Mouse (Mus musculus) stomach, postnatal 0 days (tissue): ENCODE measurements at regions not wholly inside any gene's neighbourhood (a gene's known extent, or its start where the extent isn't known, plus 50 kb on each side); places are given as distances from the start of the nearest gene placed in this dataset.

ENCODE experiments used
- ATAC-seq: fragments of 200-750 bp; cut with Nextera tagmentation; 2 replicates; pipeline ENCODE4 v1.8.0; 2017; ENCODE audit not compliant: low FRiP score, low TSS enrichment
- DNase-seq: peaks from one replicate; pipeline ENCODE4 v3.0.0-alpha.2; 2016; ENCODE audit warnings: low spot score
- H3K27ac ChIP-seq: fragments of 300-500 bp; sonication (generic); replicated peaks from 2 replicates; pipeline ENCODE4 v1.5.1; 2014; ENCODE audit warnings: mild to moderate bottlenecking, control low read depth
- H3K27me3 ChIP-seq: fragments of 300-500 bp; sonication (generic); 2 replicates; pipeline ENCODE4 v1.6.1; 2014; ENCODE audit warnings: low read length; ENCODE audit not compliant: control insufficient read depth, insufficient read depth
- H3K36me3 ChIP-seq: fragments of 300-500 bp; sonication (generic); 2 replicates; pipeline ENCODE4 v1.6.1; 2014; ENCODE audit warnings: low read length, mixed read lengths; ENCODE audit not compliant: control insufficient read depth, insufficient read depth
- H3K4me1 ChIP-seq: fragments of 300-500 bp; sonication (generic); replicated peaks from 2 replicates; pipeline ENCODE4 v1.6.1; 2014; ENCODE audit warnings: antibody characterized with exemption; ENCODE audit not compliant: control insufficient read depth, insufficient read depth
- H3K4me2 ChIP-seq: fragments of 300-500 bp; sonication (generic); replicated peaks from 2 replicates; pipeline ENCODE4 v1.6.1; 2014; ENCODE audit warnings: low read depth, mild to moderate bottlenecking, control low read depth, moderate library complexity
- H3K4me3 ChIP-seq: fragments of 300-500 bp; sonication (generic); 2 replicates; pipeline ENCODE4 v1.5.1; 2014; ENCODE audit warnings: low read depth, low read length, control low read depth
- H3K9ac ChIP-seq: fragments of 300-500 bp; sonication (generic); 2 replicates; pipeline ENCODE4 v1.6.1; 2014; ENCODE audit warnings: mild to moderate bottlenecking, low read length, control low read depth, mixed read lengths
- H3K9me3 ChIP-seq: fragments of 300-500 bp; sonication (generic); 2 replicates; pipeline ENCODE4 v1.6.1; 2016; ENCODE audit warnings: low read length; ENCODE audit not compliant: control insufficient read depth
- CTCF ChIP-seq: IDR thresholded peaks from 2 replicates; pipeline ENCODE4 v1.5.1; 2016; ENCODE audit warnings: antibody characterized with exemption, low read depth, mild to moderate bottlenecking, moderate library complexity
- EP300 ChIP-seq: optimal IDR thresholded peaks from 2 replicates; pipeline ENCODE3; 2016; ENCODE audit warnings: antibody characterized with exemption
- WGBS: fragments of 180-500 bp; shearing (Covaris S2); extraction: QIAGEN DNeasy Blood & Tissue Kit; methylation state at CpG from one replicate; pipeline ENCODE4 v1.1.7; 2014; 5-methylcytosine and 5-hydroxymethylcytosine counted together

DNA sequence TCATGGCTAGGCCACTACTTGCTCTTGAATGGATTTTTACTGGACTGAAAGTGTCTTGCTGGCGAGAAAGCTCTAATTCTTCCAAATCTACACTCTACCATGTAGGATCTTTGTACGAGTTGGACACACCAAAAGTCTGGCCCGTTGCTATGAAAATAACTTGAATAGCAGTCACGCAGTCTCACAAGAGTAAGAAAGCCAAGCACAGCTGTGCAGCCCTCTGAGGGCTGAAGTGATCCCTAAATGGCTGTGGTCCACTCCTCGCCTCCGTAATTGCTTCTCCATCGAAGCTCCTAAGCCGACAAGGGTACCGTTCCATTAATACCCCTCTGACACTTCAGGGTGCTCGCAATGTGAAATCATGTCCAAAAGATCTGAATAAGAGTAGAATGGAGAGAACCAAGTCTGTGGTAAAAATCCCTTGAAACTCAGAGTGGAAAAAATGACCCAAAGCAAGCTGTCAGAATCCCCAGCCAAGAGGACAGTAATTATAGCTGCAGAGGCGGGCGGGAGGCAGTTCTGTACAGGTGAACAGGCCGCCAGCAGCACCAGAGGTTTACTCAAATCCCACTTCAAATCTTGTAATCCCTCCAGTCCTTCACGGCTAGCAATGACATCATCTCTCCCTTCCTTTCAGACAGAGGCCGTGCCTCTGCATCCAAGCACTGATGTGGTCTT is 66.1 kb downstream of the Tmem30b start:
- H3K27ac ChIP-seq = no peak overlapping the region
- H3K4me2 ChIP-seq = no peak overlapping the region
- H3K9ac ChIP-seq = no peak overlapping the region
- WGBS = 70% methylated on average over 15 of the region's 15 CpGs
- ATAC-seq (no peak), DNase-seq (no peak)
- H3K27me3 ChIP-seq = no peaks in the 10 kb centered on the region
- TF ChIP-seq CTCF = no peak
- TF ChIP-seq EP300 = no peak
- H3K4me3 ChIP-seq = no peak overlapping the region
- no peaks in the 10 kb centered on the region for H3K36me3 ChIP-seq
- H3K4me1 ChIP-seq = no peaks in the 10 kb centered on the region
- no peaks in the 10 kb centered on the region for H3K9me3 ChIP-seq

DNA sequence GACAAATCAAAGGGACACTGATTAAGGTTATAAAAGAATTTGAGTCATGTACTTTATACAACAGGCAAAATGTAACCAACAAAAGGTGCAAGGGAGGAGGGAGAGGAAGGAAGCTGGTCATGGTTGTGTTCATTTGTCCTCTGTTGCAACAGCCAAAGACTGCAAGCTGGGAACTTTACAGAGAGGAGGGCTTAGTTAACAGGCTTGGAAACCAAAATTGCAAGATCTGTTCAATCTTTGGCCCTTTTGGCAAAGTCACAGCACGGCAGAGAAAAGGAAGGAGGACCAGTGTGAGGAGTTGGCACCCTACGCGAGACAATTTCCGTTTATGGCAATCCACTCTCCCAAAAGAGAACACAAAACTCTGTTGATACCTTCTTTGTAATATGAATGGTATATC is 67.6 kb downstream of the Tmem30b start:
- no peaks in the 10 kb centered on the region for H3K36me3 ChIP-seq
- 81% methylated on average over 4 of the region's 4 CpGs for WGBS
- no peak overlapping the region for H3K9ac ChIP-seq
- no peaks in the 10 kb centered on the region for H3K27me3 ChIP-seq
- DNase-seq (no peak), ATAC-seq (no peak)
- no peak for TF ChIP-seq EP300
- TF ChIP-seq CTCF = no peak
- no peaks in the 10 kb centered on the region for H3K9me3 ChIP-seq
- no peak overlapping the region for H3K4me2 ChIP-seq
- H3K4me1 ChIP-seq = no peaks in the 10 kb centered on the region
- no peak overlapping the region for H3K27ac ChIP-seq
- H3K4me3 ChIP-seq = no peak overlapping the region

DNA sequence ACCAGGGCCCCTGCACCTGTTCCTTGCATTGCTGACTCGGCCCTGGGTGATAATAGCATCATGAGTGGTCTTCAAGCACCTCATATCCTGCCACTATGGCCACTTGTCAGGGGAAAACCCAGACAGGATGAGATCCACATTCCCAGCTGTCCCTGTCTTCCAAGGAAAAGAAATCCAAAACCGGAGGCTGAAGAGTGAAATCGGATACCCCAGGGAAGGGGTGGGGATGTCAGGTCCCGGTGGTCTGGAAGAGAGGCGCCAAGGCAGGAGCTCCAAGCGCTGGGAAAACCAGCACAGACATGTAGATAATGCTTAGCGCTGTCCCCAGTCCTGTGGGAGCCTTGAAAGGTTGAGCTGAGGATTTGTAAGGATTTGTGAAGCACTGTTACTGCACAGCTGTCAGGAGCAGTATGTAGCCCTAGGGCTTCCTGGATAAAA is 69.8 kb downstream of the Tmem30b start:
- H3K9me3 ChIP-seq = no peaks in the 10 kb centered on the region
- no peak overlapping the region for H3K27ac ChIP-seq
- no peak for TF ChIP-seq CTCF
- no peak for TF ChIP-seq EP300
- no peak overlapping the region for H3K9ac ChIP-seq
- no peak overlapping the region for H3K4me2 ChIP-seq
- ATAC-seq (no peak), DNase-seq (no peak)
- 5% methylated on average over 7 of the region's 7 CpGs for WGBS
- H3K4me3 ChIP-seq = no peak overlapping the region
- H3K4me1 ChIP-seq = no peaks in the 10 kb centered on the region
- no peaks in the 10 kb centered on the region for H3K27me3 ChIP-seq
- no peaks in the 10 kb centered on the region for H3K36me3 ChIP-seq

DNA sequence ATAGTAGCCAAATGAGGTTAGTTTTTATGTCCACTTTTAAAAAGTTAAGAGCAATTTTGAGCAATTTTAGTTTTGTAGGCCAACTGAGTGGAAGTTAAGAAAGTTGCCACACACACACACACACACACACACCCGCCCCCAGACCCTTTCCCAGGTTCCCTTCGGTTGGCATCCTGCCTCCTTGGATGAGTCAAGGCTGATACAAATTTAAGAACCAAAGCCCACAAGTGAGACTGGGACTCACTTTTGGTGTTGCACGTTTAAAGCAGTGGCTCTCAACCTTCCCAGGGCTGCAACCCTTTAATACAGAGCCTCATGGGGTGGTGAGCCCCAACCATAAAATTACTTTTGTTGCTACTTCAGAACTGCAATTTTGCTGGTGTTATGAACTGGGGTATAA is 70.4 kb downstream of the Tmem30b start:
- Histone ChIP-seq H3K36me3 (no peaks in the 10 kb centered on the region), H3K27ac (no peak overlapping the region), H3K9ac (no peak overlapping the region), H3K4me2 (no peak overlapping the region), H3K4me3 (no peak overlapping the region), H3K9me3 (no peaks in the 10 kb centered on the region), H3K4me1 (no peaks in the 10 kb centered on the region), H3K27me3 (no peaks in the 10 kb centered on the region)
- TF ChIP-seq EP300 (no peak), CTCF (no peak)
- ATAC-seq (no peak), DNase-seq (no peak)
- 58% methylated on average over 3 of the region's 3 CpGs for WGBS

DNA sequence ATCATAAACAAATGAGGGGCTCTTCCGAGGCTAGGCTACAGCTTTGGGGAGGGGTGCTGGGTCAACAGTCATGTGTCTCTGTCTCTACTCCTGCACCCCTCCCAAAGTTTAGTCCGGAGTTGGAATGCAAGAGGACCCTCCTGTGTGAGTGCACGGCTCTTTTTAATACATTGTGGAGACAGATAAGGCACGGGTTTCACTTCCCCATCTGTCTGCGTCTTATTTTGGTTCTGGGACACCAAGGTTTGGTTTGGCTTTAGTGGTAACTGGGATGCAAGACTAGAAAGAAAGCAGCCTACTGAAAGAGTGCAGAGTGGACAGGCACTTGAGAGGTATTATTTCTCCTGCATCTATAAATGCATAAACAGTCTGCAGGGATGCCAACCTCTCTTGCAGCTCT is 71.2 kb downstream of the Tmem30b start:
- Histone ChIP-seq H3K9ac (no peak overlapping the region), H3K9me3 (no peaks in the 10 kb centered on the region), H3K4me3 (no peak overlapping the region), H3K36me3 (no peaks in the 10 kb centered on the region), H3K4me1 (no peaks in the 10 kb centered on the region), H3K27me3 (no peaks in the 10 kb centered on the region), H3K4me2 (no peak overlapping the region), H3K27ac (no peak overlapping the region)
- WGBS = 51% methylated on average over 5 of the region's 5 CpGs
- no peak for ATAC-seq
- no peak for TF ChIP-seq CTCF
- no peak for TF ChIP-seq EP300
- DNase-seq = no peak

DNA sequence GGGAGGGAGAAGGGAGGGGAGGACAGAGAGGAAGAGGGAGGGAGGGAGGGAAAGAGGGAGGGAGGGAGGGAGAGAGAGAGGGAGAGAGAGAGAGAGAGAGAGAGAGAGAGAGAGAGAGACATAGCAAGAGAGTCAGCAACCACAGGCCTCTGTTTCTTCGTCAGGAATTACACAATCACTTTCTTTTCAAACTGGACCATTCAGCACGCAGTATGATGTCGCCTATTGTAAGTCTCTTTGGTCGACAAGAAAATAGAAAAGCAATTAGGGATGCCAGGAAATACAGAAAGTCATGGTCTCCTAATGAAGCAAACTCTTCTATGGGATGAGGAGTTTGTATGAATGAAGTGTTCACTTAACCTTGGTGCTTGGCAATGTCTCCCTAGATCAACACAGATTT is 73.1 kb downstream of the Tmem30b start:
- DNase-seq (no peak), ATAC-seq (no peak)
- 72% methylated on average over 4 of the region's 4 CpGs for WGBS
- Histone ChIP-seq H3K4me3 (no peak overlapping the region), H3K4me2 (no peak overlapping the region), H3K27me3 (no peaks in the 10 kb centered on the region), H3K9ac (no peak overlapping the region), H3K9me3 (no peaks in the 10 kb centered on the region), H3K4me1 (no peaks in the 10 kb centered on the region), H3K27ac (no peak overlapping the region), H3K36me3 (no peaks in the 10 kb centered on the region)
- TF ChIP-seq EP300 = no peak
- no peak for TF ChIP-seq CTCF
